Mouse (Mus musculus) embryonic fibroblast, embryonic 13.5 days (primary cell): ENCODE measurements around the gene Mepce. TPM values are rescaled to one million over a fixed set of nuclear protein-coding genes. Genes with fewer than 3 reads are reported as not detected.

Experiments
- H3K27ac ChIP-seq: 2 replicates; pipeline ENCODE4 v1.5.1; 2012; ENCODE audit warnings: low read length, control low read depth, inconsistent platforms; ENCODE audit not compliant: insufficient read depth
- H3K4me1 ChIP-seq: 2 replicates; pipeline ENCODE4 v1.6.1; 2011; ENCODE audit warnings: low read length; ENCODE audit not compliant: control insufficient read depth, insufficient read depth
- H3K4me3 ChIP-seq: 2 replicates; pipeline ENCODE4 v1.5.1; 2011; ENCODE audit warnings: mild to moderate bottlenecking, control low read depth, low read length; ENCODE audit not compliant: insufficient read depth
- CTCF ChIP-seq: IDR thresholded peaks from 2 replicates; pipeline ENCODE4 v1.5.1; 2011; ENCODE audit warnings: mild to moderate bottlenecking, control low read depth, low read length, moderate library complexity, borderline replicate concordance; ENCODE audit not compliant: insufficient read depth
- POLR2A ChIP-seq: IDR thresholded peaks from 2 replicates; pipeline ENCODE4 v1.6.1; 2011; ENCODE audit warnings: low read depth, mild to moderate bottlenecking, control low read depth, low read length, moderate library complexity
- polyA plus RNA-seq: library from polyadenylated mRNA; stranded (reverse); fragments of >200 nt; gene quantifications from 2 replicates; pipeline ENCODE4 v1.2.4, GENCODE M21; 2011; ENCODE audit warnings: low read depth; ENCODE audit not compliant: missing spikeins, insufficient read length

Mepce gene
- polyA plus RNA-seq, 1 experiment = 34.8 TPM

DNA sequence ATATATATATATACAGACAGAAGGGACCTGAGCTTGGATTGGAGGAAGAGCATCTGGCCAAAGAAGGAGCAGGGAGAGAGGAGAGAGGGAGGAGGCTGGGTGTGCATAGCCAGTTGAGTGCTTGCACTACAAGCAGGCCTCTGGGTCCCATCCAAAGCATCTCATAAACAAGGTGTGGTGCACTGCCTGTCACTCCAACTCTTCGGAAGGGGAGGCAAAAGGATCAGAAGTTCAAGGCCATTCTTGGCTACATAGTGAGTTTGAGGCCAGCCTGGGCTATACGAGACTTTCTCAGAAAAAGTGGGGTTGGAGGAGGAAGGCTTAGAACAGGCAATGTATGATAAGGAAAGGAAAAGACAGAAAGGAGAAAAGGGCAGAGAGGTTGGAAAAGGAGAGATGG is 38.5 kb upstream of the Mepce start:
- H3K4me3 ChIP-seq = no peak overlapping the region
- no peak overlapping the region for H3K27ac ChIP-seq
- no peak for TF ChIP-seq CTCF
- TF ChIP-seq POLR2A = no peak
- H3K4me1 ChIP-seq = no peaks in the 10 kb centered on the region

DNA sequence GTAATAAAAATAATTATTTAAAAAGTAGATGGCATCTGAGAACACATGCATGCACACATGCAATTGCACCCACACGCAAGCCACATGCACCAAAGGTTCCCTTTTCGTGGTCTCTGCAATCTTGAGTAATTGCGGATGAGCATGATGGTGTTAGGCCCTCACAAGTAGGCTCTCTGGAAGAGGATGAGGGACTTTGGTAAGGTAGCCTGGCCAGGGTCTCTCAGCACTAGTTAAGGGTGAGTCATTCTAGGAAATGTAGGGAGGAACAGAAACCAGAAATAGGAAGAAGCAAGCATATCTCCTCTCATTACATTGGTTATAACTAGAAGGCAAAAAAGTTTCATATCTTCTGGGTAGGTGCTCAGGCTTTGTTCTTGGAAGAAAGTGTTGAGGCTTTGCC is 37.6 kb upstream of the Mepce start:
- H3K27ac ChIP-seq = no peak overlapping the region
- H3K4me1 ChIP-seq = no peaks in the 10 kb centered on the region
- no peak overlapping the region for H3K4me3 ChIP-seq
- TF ChIP-seq POLR2A = no peak
- no peak for TF ChIP-seq CTCF

DNA sequence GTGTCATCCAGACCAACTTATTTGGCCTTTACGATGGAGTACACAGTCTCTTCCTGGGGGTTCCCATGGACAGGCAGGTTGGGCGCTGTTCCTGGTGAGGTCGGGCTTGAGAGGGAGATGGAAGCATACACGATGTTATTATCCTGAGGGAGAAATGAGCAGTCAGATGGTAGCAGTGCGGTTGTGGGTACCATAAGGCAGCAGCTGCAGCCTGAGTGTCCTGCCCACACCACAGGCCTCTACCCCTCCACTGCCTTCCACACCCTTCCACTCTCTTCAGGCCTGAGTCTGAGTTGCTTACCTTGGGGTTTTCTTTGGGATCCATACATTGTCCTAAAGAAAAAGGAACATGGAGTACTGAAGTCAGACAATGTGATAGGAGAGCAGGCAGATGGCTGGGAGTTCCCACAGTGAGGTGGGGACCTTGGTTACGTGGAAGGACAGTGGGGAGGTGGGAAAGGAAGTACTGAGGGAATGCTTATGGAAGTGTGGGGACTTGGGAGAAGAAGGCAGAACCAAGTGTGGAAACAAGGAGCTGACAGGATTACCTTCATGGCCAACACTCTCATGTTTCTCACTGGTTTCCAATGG is 36.1 kb upstream of the Mepce start:
- no peaks in the 10 kb centered on the region for H3K4me1 ChIP-seq
- H3K27ac ChIP-seq = no peak overlapping the region
- no peak overlapping the region for H3K4me3 ChIP-seq
- TF ChIP-seq CTCF (no peak), POLR2A (no peak)

DNA sequence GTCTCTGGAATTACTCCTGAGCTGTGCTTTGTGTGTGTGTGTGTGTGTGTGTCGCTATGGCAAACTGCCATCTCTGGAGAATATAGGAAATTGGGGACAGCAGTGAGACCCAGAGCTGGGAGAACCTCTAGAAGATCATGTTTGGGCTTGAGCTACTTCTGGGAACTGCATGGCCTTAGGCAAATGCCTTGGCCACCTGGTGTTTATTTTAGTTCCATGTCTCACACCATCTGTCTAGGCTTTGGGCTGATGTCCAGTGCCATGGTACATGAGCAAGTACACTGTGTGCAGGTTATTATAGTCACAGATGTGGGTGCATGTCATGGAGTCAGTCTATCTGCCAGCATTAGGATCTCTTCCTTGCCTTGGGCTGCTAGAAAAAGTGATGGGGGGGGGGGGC is 35.1 kb upstream of the Mepce start:
- H3K4me1 ChIP-seq = no peaks in the 10 kb centered on the region
- TF ChIP-seq POLR2A (no peak), CTCF (no peak)
- H3K4me3 ChIP-seq = no peak overlapping the region

DNA sequence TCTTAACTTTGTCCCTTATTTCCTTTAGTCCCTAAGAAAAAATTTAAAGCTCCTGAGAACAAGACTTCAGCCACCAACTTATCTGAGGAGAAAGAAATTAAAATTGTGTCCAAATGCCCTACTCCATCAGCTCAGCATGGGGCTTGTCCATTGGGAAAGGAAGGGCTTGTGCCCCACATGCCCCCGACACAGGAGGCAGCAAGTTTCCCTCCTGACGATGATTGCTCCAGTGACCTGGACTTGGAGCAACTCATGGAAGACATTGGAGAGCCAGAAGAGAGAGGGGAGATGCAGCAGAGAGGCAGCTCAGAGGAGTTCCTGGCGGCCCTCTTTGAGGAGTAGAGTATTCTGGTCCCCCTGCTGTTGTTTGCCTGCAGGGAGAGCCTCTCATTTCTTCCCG is 34.7 kb upstream of the Mepce start:
- TF ChIP-seq POLR2A (no peak), CTCF (no peak)
- no peaks in the 10 kb centered on the region for H3K4me1 ChIP-seq
- H3K4me3 ChIP-seq = no peak overlapping the region
- no peak overlapping the region for H3K27ac ChIP-seq

More for the DNA sequence above, 35.1 kb upstream of the Mepce start:
- H3K27ac ChIP-seq = no peak overlapping the region

DNA sequence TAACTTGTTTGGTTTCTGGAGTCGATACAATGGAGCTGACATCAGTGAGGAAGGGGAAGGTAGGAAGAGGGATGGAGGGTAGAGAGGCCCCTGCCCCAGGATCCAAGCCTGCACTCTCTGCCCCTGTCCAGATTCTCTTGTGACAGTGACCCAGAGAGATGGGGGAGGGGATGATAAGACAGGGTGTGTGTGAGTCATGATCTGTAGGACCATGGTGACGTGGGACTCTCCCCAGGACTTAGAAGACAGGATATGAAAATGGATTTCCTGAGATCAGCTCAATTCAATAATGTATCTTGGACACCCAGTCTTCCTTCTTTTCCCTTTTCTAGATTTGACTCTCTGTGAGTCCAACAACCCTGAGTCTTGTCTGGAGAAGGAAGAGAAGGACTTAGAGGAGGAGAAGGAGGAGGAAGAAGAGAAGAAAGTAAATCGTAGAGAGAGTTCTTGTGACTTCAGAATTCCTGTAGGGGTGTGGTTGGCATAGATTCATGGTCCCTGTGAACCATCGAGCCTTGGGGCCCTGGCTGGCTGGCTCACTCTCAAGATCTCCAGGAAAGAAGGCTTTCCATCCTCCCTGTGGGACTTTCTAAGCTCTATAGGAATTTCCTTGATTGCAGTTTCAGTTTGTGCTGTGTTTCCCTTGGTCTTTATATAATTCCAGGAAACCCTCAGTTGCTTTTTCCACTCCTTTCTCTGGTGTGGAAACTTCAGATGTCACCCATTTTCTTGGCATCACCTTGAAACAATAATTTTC is 30.2 kb upstream of the Mepce start:
- Histone ChIP-seq H3K27ac (no peak overlapping the region), H3K4me3 (no peak overlapping the region), H3K4me1 (no peaks in the 10 kb centered on the region)
- TF ChIP-seq POLR2A (no peak), CTCF (no peak)

DNA sequence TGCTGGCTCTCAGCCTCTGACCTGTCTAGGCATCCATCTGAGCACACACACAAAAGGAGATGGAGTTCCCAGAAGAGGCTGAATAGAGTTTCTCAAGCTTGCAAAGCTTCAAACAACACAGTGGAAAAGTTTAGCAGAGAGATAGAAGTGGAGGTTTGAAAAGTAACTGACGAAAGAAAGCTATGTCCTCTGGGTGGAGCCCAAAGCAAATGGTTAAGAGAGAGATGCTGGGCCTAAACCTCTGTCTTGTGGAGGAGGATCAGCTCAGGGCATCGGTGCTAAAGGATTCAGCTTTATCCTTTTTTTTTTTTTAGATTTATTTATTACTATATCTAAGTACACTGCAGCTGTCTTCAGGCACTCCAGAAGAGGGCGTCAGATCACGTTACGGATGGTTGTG is 20.9 kb upstream of the Mepce start:
- Histone ChIP-seq H3K4me1 (no peaks in the 10 kb centered on the region), H3K4me3 (no peak overlapping the region)
- TF ChIP-seq POLR2A (no peak), CTCF (no peak)

DNA sequence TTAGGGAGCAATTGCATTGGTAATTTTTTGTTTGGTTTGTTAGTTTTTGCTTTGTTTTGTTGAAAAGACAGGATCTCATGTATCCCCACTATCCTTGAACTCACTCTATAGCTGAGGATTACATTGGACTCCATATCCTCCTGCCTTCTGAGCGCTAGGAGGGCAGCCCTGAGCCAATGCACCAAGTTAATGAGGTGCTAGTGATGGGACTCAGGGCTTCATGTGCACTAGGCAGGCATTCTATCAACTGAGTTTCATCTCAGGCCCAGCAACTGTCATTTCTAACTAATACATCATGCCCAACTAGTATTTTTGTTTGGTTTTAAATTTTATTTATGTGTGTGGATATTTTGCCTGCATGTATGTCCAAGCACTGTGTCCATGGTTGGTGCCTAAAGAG is 18.7 kb upstream of the Mepce start:
- TF ChIP-seq CTCF (no peak), POLR2A (no peak)

More for the DNA sequence above, 20.9 kb upstream of the Mepce start:
- H3K27ac ChIP-seq = no peak overlapping the region

DNA sequence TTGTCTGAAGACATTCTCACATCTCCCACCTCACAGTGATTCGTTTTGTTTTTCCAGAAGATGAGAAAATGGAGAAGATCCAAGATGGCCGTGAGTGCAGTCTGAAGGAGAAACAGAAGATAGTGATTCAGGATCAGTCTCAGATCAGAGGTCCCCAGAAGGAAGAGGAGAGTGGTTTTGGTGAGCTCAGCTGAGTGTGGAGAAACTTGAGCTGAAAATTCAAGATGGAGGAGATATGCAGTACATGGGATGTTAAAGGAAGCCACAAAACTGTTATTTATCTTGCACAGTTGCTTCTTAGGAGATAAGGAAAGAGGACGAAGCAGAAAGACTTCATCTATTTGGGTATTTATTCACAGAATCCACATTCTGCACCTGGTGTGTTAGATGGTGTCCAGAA is 13.5 kb upstream of the Mepce start:
- H3K4me1 ChIP-seq = 0 out of 2 replicates have a peak, but pooled peaks cover 5% of the 10 kb centered on the region
- no peak overlapping the region for H3K27ac ChIP-seq
- H3K4me3 ChIP-seq = no peak overlapping the region
- TF ChIP-seq POLR2A = no peak
- TF ChIP-seq CTCF = no peak

More for the DNA sequence above, 18.7 kb upstream of the Mepce start:
- H3K4me3 ChIP-seq = no peak overlapping the region
- no peak overlapping the region for H3K27ac ChIP-seq
- H3K4me1 ChIP-seq = no peaks in the 10 kb centered on the region

DNA sequence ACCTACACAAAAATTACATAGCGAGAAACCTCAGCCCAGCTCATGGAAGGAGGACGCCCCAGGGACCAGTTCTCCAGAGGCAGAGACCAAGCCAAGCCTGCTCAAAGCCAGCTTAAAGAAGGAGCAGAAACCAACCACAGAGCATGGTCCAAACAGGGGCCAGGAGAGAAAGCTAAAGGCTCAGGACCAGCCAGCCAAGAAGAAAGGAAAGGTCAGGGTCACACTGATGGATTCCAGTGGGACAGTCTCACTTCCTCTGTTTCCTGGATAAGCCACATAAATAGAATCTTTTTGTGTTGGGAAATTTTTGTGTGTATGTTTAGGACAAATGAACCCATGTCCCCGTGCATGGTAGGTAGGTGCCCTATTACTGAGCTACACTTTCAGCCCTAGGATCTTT is 9.2 kb upstream of the Mepce start:
- TF ChIP-seq CTCF = no peak
- TF ChIP-seq POLR2A = no peak
- Histone ChIP-seq H3K27ac (no peak overlapping the region), H3K4me1 (0 out of 2 replicates have a peak, but pooled peaks cover 5% of the 10 kb centered on the region)

More for the DNA sequence above, 9.2 kb upstream of the Mepce start:
- no peak overlapping the region for H3K4me3 ChIP-seq
